ENCODE assay signal across 8 mouse cellular contexts in the genomic region with DNA sequence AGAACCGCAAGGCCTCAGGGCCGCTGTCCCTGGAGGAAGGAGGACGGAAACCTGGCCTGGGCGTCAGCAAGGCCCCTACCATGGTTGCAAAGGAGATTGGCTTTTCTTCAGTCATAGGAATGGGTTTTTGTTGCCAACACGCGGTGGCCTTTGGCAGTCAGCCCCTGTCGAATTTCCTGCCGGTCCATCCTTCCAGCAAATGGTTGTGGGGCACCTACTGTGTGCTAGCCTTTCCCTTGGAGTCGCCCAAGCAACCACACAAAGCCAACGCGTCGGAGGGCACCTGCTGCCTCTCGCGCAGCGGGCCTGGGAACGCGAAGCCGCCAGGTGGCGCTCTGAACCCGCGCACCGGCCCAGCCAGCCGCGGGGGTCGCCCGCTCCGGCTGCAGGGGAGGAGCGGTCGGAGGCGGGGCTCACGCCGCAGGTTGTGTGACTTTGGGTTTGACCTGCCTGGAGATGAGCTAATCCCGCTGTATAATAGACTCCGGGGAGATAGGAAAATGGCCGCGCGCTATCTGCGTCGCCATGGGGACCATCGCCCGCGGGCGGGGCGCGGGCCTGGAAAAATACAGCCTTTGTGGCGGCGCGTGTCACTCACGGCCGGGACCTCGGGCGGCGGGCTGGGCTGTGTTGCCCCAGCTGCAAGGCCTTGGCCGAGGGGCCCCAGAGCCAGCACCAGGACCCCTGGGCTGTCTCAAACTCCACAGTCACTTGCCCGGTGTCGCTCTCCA. TPM values are rescaled to one million over a fixed set of nuclear protein-coding genes. Genes with fewer than 3 reads are reported as not detected.
DNase-seq lines count a peak whose midpoint lies in the region; ATAC-seq lines count a peak whose summit lies in the region.

No protein-coding gene starts in this region.

- peak overlapping the region; percentile 82 for H3K4me2 ChIP-seq in heart, embryonic 16.5 days (ENCODE audit: low read depth, low read length)
- H3K4me2 ChIP-seq in liver, embryonic 11.5 days, result peak overlapping the region; percentile 82
- H3K4me2 ChIP-seq in stomach, embryonic 15.5 days, result peak overlapping the region; percentile 91

- under 1% methylated on average over 56 of the region's 56 CpGs for WGBS in heart, embryonic 16.5 days
- WGBS in liver, embryonic 11.5 days, result 2% methylated on average over 56 of the region's 56 CpGs
- WGBS in stomach, embryonic 15.5 days, result 1% methylated on average over 56 of the region's 56 CpGs

- H3K4me3 ChIP-seq in brown adipose tissue, adult 24 weeks (ENCODE audit: insufficient read depth, low read depth, low read length), result peak overlapping the region; percentile 65
- peak overlapping the region; percentile 67 for H3K4me3 ChIP-seq in erythroblast, embryonic 14.5 days (replicated peaks)
- H3K4me3 ChIP-seq in heart, embryonic 16.5 days (ENCODE audit: low read length), result peak overlapping the region; percentile 68
- H3K4me3 ChIP-seq in liver, embryonic 11.5 days (ENCODE audit: low read depth, low read length), result peak overlapping the region; percentile 52
- peak overlapping the region; percentile 58 for H3K4me3 ChIP-seq in stomach, embryonic 15.5 days (replicated peaks)

- H3K36me3 ChIP-seq in erythroblast, embryonic 14.5 days (ENCODE audit: control insufficient read depth), result no peaks in the 10 kb centered on the region
- H3K36me3 ChIP-seq in heart, embryonic 16.5 days (ENCODE audit: control insufficient read depth, insufficient read depth), result no peaks in the 10 kb centered on the region
- no peaks in the 10 kb centered on the region for H3K36me3 ChIP-seq in liver, embryonic 11.5 days (ENCODE audit: control insufficient read depth, insufficient read depth, low read length)
- no peaks in the 10 kb centered on the region for H3K36me3 ChIP-seq in stomach, embryonic 15.5 days

- DNase-seq in kidney, postnatal 14 days, result peak; percentile 80
- peak; percentile 86 for DNase-seq in liver, embryonic 11.5 days (ENCODE audit: low spot score)
- DNase-seq in naive thymus-derived CD4-positive, alpha-beta T cell, adult 2 months (ENCODE audit: low read depth), result peak; percentile 52

- peak overlapping the region; percentile 28 for H3K9ac ChIP-seq in heart, embryonic 16.5 days (ENCODE audit: low read length)
- peak overlapping the region; percentile 18 for H3K9ac ChIP-seq in liver, embryonic 11.5 days (ENCODE audit: low read depth, low read length)
- H3K9ac ChIP-seq in stomach, embryonic 15.5 days, result no peak overlapping the region; the same call in 1 of the 2 replicates

- H3K27ac ChIP-seq in brown adipose tissue, adult 24 weeks (replicated peaks; ENCODE audit: low read depth, low read length), result no peak overlapping the region
- H3K27ac ChIP-seq in heart, embryonic 16.5 days (ENCODE audit: low read length), result no peak overlapping the region
- H3K27ac ChIP-seq in liver, embryonic 11.5 days (ENCODE audit: low read depth, low read length), result no peak overlapping the region
- no peak overlapping the region for H3K27ac ChIP-seq in stomach, embryonic 15.5 days

- H3K9me3 ChIP-seq in erythroblast, embryonic 14.5 days (ENCODE audit: control insufficient read depth, low read length), result no peaks in the 10 kb centered on the region; the same call in 1 of the 2 replicates
- H3K9me3 ChIP-seq in heart, embryonic 16.5 days (replicated peaks; ENCODE audit: control insufficient read depth, low read length), result no peaks in the 10 kb centered on the region
- H3K9me3 ChIP-seq in liver, embryonic 11.5 days (ENCODE audit: control insufficient read depth, low read length), result no peaks in the 10 kb centered on the region
- no peaks in the 10 kb centered on the region for H3K9me3 ChIP-seq in stomach, embryonic 15.5 days

- peak; percentile 69 for ATAC-seq in CD4-positive, CD25-positive, alpha-beta regulatory T cell, adult 4 months
- ATAC-seq in heart, embryonic 16.5 days (replicated peaks; ENCODE audit: extremely low read depth, insufficient read depth, low FRiP score), result peak; percentile 76
- peak; percentile 80 for ATAC-seq in liver, embryonic 11.5 days (replicated peaks; ENCODE audit: low FRiP score)
- peak; percentile 74 for ATAC-seq in stomach, embryonic 15.5 days (ENCODE audit: insufficient read depth, low FRiP score, low read depth)

- H3K27me3 ChIP-seq in erythroblast, embryonic 14.5 days (ENCODE audit: control insufficient read depth), result peaks cover 76% of the 10 kb centered on the region
- peaks cover 74% of the 10 kb centered on the region for H3K27me3 ChIP-seq in heart, embryonic 16.5 days (ENCODE audit: control insufficient read depth, insufficient read depth, low read length)
- peaks cover 66% of the 10 kb centered on the region for H3K27me3 ChIP-seq in liver, embryonic 11.5 days (replicated peaks; ENCODE audit: control insufficient read depth, insufficient read depth, low read length)
- peaks cover 74% of the 10 kb centered on the region for H3K27me3 ChIP-seq in stomach, embryonic 15.5 days (replicated peaks)

- no peaks in the 10 kb centered on the region for H3K4me1 ChIP-seq in brown adipose tissue, adult 24 weeks (ENCODE audit: control insufficient read depth, insufficient read depth, insufficient read length, low read length)
- H3K4me1 ChIP-seq in erythroblast, embryonic 14.5 days (ENCODE audit: control insufficient read depth), result peaks cover 34% of the 10 kb centered on the region
- H3K4me1 ChIP-seq in heart, embryonic 16.5 days (ENCODE audit: control insufficient read depth, insufficient read depth, low read length), result peaks cover 17% of the 10 kb centered on the region
- peaks cover 36% of the 10 kb centered on the region for H3K4me1 ChIP-seq in liver, embryonic 11.5 days (replicated peaks; ENCODE audit: control insufficient read depth, insufficient read depth, low read length)
- peaks cover 28% of the 10 kb centered on the region for H3K4me1 ChIP-seq in stomach, embryonic 15.5 days

RNA-seq across cellular contexts. Expression of gene Gata2, which starts 4.2 kb away (rescaled TPM):
- under 1 TPM in 1 of 2 experiments, not detected in 1; 0.09 TPM for polyA plus RNA-seq in CD4-positive, CD25-positive, alpha-beta regulatory T cell, adult 4 months (2017; shearing (Covaris generic))
- polyA plus RNA-seq in brown adipose tissue, adult 24 weeks (2012; ENCODE audit: insufficient read depth, insufficient read length, missing spikeins), result 4.7 and 7.0 TPM in 2 replicates
- polyA plus RNA-seq in erythroblast, embryonic 14.5 days (2012), result 0.62 and 0.82 TPM in 2 replicates
- polyA plus RNA-seq in heart, embryonic 16.5 days (2015; fragmentation: Nextera tagmentation; extraction: Ambion mirVana), result 14.9 and 15.5 TPM in 2 replicates
- polyA plus RNA-seq in liver, embryonic 11.5 days (2014; fragmentation: Nextera tagmentation; extraction: Ambion mirVana), result 13.3 and 15.9 TPM in 2 replicates
- 7.0 and 12.0 TPM in 2 replicates for polyA plus RNA-seq in stomach, embryonic 15.5 days (2015; fragmentation: Nextera tagmentation; extraction: Ambion mirVana)

RNA-seq across cellular contexts. Expression of gene Dnajb8, which starts 32.6 kb away (rescaled TPM):
- polyA plus RNA-seq in CD4-positive, CD25-positive, alpha-beta regulatory T cell, adult 4 months (2017; shearing (Covaris generic)), result not detected
- polyA plus RNA-seq in brown adipose tissue, adult 24 weeks (2012; ENCODE audit: insufficient read depth, insufficient read length, missing spikeins), result not detected in 2 replicates
- polyA plus RNA-seq in erythroblast, embryonic 14.5 days (2012), result not detected in 2 replicates
- not detected in 2 replicates for polyA plus RNA-seq in heart, embryonic 16.5 days (2015; fragmentation: Nextera tagmentation; extraction: Ambion mirVana)
- not detected in 2 replicates for polyA plus RNA-seq in liver, embryonic 11.5 days (2014; fragmentation: Nextera tagmentation; extraction: Ambion mirVana)
- polyA plus RNA-seq in stomach, embryonic 15.5 days (2015; fragmentation: Nextera tagmentation; extraction: Ambion mirVana), result not detected in 2 replicates
